Mouse (Mus musculus) heart, embryonic 10.5 days (tissue): ENCODE results near the gene Slc13a3. TPM values are rescaled to one million over a fixed set of nuclear protein-coding genes. Genes with fewer than 3 reads are reported as not detected.

Experiments
- DNase-seq: peaks from one replicate; pipeline ENCODE4 v3.0.0-alpha.2; 2017; ENCODE audit warnings: low spot score
- H3K27ac ChIP-seq: fragments of 300-500 bp; sonication (generic); 2 replicates; pipeline ENCODE4 v1.5.1; 2016; ENCODE audit warnings: mild to moderate bottlenecking
- H3K27me3 ChIP-seq: fragments of 300-500 bp; sonication (generic); 2 replicates; pipeline ENCODE4 v1.6.1; 2016; ENCODE audit warnings: mild to moderate bottlenecking; ENCODE audit not compliant: poor library complexity, insufficient read depth, severe bottlenecking
- H3K36me3 ChIP-seq: fragments of 300-500 bp; sonication (generic); 2 replicates; pipeline ENCODE4 v1.6.1; 2016; ENCODE audit warnings: mild to moderate bottlenecking, moderate library complexity
- H3K4me1 ChIP-seq: fragments of 300-500 bp; sonication (generic); 2 replicates; pipeline ENCODE4 v1.6.1; 2016; ENCODE audit warnings: mild to moderate bottlenecking
- H3K4me3 ChIP-seq: fragments of 300-500 bp; sonication (generic); 2 replicates; pipeline ENCODE4 v1.5.1; 2016; ENCODE audit warnings: mild to moderate bottlenecking, moderate library complexity
- H3K9me3 ChIP-seq: fragments of 300-500 bp; sonication (generic); 2 replicates; pipeline ENCODE4 v1.6.1; 2016; ENCODE audit warnings: mild to moderate bottlenecking, moderate library complexity
- WGBS: fragments of 180-500 bp; shearing (Covaris S2); methylation state at CpG from one replicate; pipeline ENCODE4 v1.1.7; 2016; 5-methylcytosine and 5-hydroxymethylcytosine counted together
- polyA plus RNA-seq: library from polyadenylated mRNA; unstranded; fragments of >200 nt; fragmentation: Nextera tagmentation; extraction: Ambion mirVana; gene quantifications from 2 replicates; pipeline ENCODE4 v1.2.1, GENCODE M21; 2016

Gene Slc13a3
- polyA plus RNA-seq, 1 experiment from 2014 or later, result 0.53 TPM

DNA sequence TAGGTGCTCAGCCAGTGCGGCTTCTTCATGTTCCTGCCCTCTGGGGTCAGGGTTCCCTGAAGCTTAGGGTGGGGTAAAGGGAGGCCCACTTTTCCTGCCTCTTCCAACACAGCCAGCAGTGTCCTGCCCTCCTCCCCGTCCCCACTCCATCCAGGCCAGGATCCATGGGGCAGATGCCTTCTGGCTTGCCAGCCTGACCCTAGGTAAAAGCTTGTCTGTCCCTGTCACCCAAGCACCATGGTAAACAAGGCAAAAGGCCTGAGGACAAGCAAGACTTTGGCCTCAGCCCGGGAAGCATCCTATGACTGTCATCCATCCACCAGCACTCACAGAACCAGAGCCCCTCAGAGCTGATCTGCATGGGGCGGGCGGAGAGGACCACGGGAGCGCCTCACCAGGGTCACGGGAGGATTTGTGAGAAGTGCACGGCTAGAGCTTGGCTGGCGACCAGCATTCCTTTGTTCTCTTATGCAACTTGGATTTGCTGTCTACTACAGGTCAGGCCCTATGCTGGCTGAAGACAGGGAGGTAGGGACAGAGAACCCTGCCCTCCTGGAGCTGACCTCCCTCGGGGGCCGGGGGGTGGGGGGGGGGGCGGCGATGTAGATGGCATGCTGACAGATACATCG is 5.1 kb downstream of the Slc13a3 start:
- Histone ChIP-seq H3K27me3 (peaks cover 51% of the 10 kb centered on the region), H3K4me3 (no peak overlapping the region), H3K9me3 (no peaks in the 10 kb centered on the region), H3K27ac (0 out of 2 replicates have a peak overlapping the region, but pooled peaks have one; percentile 6), H3K4me1 (peaks cover 35% of the 10 kb centered on the region), H3K36me3 (no peaks in the 10 kb centered on the region)
- no peak for DNase-seq
- 60% methylated on average over 15 of the region's 15 CpGs for WGBS

DNA sequence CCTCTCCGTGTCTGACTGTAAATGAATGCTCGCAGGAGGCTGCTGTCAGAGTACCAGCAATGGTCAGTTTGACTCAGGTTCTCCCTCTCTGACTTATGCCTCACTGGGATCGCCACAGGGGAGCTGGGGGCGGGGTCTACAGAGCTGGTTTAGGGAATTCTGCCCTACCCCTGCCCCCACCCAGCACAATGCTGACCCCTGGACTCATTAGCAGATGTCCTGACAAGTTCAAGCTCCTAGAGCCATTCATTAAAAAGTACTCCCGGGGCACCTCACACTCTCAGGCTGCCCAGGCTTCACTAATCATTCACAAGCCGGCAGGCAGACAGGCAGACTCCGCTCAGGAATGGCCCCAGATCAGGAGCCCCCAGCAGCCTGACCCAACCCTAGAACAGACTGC is 13.4 kb downstream of the Slc13a3 start:
- Histone ChIP-seq H3K36me3 (no peaks in the 10 kb centered on the region), H3K27me3 (peaks cover 10% of the 10 kb centered on the region; the same call in 1 of the 2 replicates), H3K27ac (no peak overlapping the region), H3K9me3 (no peaks in the 10 kb centered on the region), H3K4me3 (no peak overlapping the region), H3K4me1 (peaks cover 10% of the 10 kb centered on the region)
- 27% methylated on average over 7 of the region's 7 CpGs for WGBS
- DNase-seq, result no peak

DNA sequence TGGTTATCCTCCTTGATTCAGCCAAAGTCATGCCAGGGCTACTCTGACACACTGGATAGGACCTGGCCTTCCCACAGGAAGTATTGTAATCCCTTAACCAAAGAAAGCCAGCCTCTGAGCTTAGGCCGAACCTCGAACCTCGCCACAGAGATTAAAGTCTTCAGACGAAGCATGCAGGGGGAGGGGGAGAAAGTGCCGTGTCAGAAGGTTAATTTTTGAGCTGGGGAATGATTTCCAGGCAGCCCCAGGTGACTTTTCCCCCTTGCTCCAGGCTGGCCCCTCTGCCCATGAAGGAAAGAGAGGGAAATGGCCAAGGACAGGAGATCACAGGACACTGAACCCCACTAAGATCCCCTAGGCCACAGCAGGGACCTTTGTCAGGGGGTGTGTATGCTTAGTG is 14.8 kb downstream of the Slc13a3 start:
- H3K27me3 ChIP-seq, result peaks cover 10% of the 10 kb centered on the region; the same call in 1 of the 2 replicates
- no peak overlapping the region for H3K27ac ChIP-seq
- 63% methylated on average over 5 of the region's 5 CpGs for WGBS
- H3K4me1 ChIP-seq, result peaks cover 10% of the 10 kb centered on the region
- H3K9me3 ChIP-seq, result no peaks in the 10 kb centered on the region
- H3K4me3 ChIP-seq, result no peak overlapping the region
- DNase-seq, result no peak
- H3K36me3 ChIP-seq, result no peaks in the 10 kb centered on the region

DNA sequence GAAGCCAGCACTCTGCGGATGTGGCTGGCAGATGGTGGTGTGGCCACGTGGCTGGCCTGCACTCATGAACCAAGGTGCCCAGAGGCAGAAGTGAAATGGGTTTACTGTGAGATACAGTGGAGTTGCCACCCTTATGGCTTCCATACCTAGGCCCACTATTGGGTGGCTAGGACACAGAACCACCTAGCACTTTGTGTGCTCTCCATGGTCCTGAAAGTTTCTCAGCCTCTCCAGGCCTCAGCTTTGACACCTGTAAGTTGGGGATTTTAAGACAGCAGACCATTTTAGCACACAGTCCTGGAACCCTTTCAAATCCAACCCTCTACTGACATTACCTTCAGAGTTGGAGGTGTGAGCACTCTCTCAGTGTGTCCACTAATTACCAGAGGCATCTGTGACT is 16.3 kb downstream of the Slc13a3 start:
- Histone ChIP-seq H3K4me3 (no peak overlapping the region), H3K27me3 (peaks cover 5% of the 10 kb centered on the region; the same call in 1 of the 2 replicates), H3K36me3 (no peaks in the 10 kb centered on the region), H3K9me3 (no peaks in the 10 kb centered on the region), H3K27ac (no peak overlapping the region), H3K4me1 (peaks cover 10% of the 10 kb centered on the region)
- 60% methylated on average over 2 of the region's 2 CpGs for WGBS
- DNase-seq, result no peak

DNA sequence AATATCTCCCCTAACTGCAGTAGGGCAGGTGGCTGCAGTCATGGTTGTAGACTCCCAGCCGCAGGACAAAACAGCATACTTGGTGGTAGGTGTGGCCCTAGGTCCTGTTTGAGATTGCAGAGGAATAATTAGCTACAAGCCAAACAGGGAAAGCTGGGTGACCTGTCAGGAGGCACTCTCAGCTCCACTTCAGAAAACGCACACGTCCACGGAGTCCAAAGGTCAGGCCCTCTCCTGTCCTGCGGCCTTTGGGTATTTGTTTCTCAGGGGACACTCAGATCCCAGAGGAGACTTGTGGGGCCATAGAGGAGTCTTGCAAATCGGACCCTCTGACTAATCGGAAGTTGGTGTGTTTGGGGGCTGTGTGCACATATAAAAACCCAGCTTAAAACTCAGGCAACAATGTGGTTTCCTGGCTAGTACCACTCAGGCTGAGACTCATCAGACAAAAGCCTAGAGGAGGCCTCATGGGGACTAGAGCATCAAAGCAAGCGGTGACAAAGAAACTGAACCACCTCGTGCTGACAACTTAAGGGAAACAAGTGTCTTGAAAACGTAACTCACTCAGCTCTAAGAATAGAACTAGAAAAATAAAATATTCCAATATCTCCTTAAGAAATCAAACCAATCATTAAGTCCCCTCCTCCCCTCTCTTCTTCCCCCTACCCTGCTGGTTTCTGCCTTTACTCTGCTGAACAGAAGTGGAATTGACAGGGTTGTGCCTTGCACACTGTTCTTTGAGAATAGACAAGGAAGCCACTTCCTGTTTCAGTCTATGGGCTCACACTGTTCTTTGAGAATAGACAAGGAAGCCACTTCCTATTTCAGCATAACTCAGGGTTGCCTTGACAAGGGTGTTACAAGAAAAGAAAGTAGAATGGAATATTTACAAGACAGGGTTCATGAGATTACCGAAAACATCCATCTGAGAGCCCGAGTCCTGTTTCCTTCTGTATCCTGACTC is 20.0 kb downstream of the Slc13a3 start:
- 76% methylated on average over 12 of the region's 12 CpGs for WGBS
- Histone ChIP-seq H3K27ac (no peak overlapping the region), H3K4me3 (no peak overlapping the region), H3K36me3 (no peaks in the 10 kb centered on the region), H3K9me3 (no peaks in the 10 kb centered on the region), H3K27me3 (peaks cover 8% of the 10 kb centered on the region; the same call in 1 of the 2 replicates), H3K4me1 (no peaks in the 10 kb centered on the region)
- no peak for DNase-seq

DNA sequence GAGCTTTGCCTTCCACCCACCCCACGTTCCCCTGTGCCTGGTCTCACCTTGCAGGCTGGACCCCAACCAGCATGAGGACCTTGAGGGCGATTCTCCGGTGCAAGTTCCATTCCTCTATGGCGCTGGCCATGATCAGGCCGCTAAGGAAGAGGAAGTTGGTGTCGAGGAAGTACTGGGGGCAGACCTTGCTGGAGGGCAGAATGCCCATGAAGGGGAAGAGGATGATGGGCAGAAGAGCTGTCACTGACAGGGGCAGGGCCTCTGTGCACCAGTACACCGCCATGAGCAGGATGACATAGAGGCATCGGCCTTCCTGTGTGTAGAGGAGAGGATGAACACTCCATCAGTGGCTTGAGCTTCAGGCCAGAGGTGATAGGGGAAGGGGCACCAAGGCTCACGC is 24.6 kb downstream of the Slc13a3 start:
- H3K27me3 ChIP-seq, result peaks cover 8% of the 10 kb centered on the region; the same call in 1 of the 2 replicates
- WGBS, result 83% methylated on average over 9 of the region's 9 CpGs
- no peak overlapping the region for H3K27ac ChIP-seq
- DNase-seq, result no peak
- no peaks in the 10 kb centered on the region for H3K36me3 ChIP-seq
- H3K4me1 ChIP-seq, result no peaks in the 10 kb centered on the region
- H3K4me3 ChIP-seq, result no peak overlapping the region
- no peaks in the 10 kb centered on the region for H3K9me3 ChIP-seq

DNA sequence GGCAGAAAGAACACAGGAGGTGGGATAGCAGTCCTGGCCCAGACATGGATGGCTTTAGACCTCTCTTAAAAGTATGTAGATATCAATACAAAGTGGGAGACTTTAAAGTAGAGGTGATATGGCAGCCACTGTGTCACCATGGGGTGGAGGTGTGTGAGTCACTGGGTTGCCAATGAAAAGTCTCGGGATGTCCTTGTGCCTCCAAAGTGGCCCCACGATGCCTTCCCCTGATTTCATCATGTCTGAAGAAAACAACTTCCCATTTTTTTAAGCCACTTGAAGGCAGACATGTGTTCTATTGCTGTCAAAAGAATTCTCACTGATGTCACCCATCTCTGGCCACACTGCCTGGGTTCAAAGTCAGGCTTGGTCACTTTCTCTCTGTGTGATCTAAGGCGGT is 28.2 kb downstream of the Slc13a3 start:
- Histone ChIP-seq H3K4me1 (no peaks in the 10 kb centered on the region), H3K36me3 (no peaks in the 10 kb centered on the region), H3K4me3 (no peak overlapping the region), H3K9me3 (no peaks in the 10 kb centered on the region), H3K27me3 (peaks cover 13% of the 10 kb centered on the region), H3K27ac (no peak overlapping the region)
- WGBS, result 80% methylated on average over 3 of the region's 3 CpGs
- DNase-seq, result no peak

DNA sequence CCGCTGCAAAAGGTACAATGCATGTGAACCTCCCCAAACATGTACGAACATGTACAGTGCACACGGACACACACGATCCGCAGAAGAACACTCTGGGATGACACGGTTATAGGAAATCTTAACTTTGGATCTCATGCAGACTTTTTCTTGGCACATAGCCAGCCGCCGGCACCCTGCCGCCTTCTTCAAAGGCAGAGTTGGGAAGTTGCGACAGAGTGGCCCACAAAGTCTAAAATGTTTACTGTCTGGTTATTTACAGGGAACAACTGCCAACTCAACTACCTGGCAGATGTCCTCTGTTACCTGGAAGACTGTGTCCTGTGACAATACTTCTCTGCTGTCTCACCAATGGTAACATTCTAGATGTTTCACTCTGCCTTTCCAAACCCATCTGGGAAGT is 30.0 kb downstream of the Slc13a3 start:
- Histone ChIP-seq H3K4me1 (0 out of 2 replicates have a peak, but pooled peaks cover 5% of the 10 kb centered on the region), H3K36me3 (no peaks in the 10 kb centered on the region), H3K27me3 (peaks cover 5% of the 10 kb centered on the region), H3K4me3 (no peak overlapping the region), H3K9me3 (no peaks in the 10 kb centered on the region), H3K27ac (no peak overlapping the region)
- 87% methylated on average over 10 of the region's 10 CpGs for WGBS
- DNase-seq, result no peak

DNA sequence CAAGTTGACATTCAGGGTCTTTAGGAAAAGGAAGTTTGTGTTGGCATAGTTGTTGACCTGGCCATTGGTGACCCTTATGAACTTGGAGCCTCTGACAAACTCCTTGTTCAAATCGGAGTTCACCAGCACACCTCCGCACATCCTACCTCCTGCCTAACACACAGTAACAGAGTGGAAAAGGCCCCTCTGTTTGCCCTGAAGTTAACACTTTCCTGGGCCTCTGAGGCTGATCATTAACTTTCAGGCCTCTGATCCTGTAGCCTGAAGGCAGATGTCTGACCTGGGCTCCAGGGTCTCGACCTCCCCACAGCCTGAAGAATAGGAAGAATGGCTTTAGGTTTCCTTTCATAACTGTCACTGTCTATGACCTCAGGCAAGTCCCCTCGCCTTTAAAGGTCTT is 31.4 kb downstream of the Slc13a3 start:
- 70% methylated on average over 4 of the region's 4 CpGs for WGBS
- no peak for DNase-seq
- Histone ChIP-seq H3K36me3 (no peaks in the 10 kb centered on the region), H3K27me3 (peaks cover 5% of the 10 kb centered on the region), H3K4me1 (0 out of 2 replicates have a peak, but pooled peaks cover 5% of the 10 kb centered on the region), H3K9me3 (no peaks in the 10 kb centered on the region), H3K27ac (no peak overlapping the region), H3K4me3 (no peak overlapping the region)

DNA sequence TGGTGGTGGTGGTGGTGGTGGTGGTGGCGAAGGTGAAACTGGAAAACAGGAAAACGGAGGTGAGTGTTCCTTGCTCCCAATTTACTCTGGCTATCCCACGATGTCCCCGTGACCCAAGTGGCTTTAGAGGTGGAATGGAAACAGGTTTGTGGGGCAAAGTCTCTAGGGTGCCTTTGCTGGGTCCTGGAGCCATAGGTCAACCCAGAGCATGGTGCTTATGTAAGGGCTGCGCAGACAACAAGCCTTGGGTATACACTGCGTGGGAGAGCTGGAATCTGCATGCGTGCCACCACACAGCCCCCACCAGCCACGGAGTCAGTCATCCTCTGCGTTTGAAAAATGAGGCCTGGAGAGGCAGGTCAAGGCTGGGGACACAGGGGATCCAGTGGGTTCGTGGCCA is 33.4 kb downstream of the Slc13a3 start:
- Histone ChIP-seq H3K9me3 (no peaks in the 10 kb centered on the region), H3K4me3 (no peak overlapping the region), H3K27ac (no peak overlapping the region), H3K36me3 (no peaks in the 10 kb centered on the region), H3K27me3 (peaks cover 5% of the 10 kb centered on the region), H3K4me1 (0 out of 2 replicates have a peak, but pooled peaks cover 5% of the 10 kb centered on the region)
- no peak for DNase-seq
- WGBS, result 82% methylated on average over 10 of the region's 10 CpGs

DNA sequence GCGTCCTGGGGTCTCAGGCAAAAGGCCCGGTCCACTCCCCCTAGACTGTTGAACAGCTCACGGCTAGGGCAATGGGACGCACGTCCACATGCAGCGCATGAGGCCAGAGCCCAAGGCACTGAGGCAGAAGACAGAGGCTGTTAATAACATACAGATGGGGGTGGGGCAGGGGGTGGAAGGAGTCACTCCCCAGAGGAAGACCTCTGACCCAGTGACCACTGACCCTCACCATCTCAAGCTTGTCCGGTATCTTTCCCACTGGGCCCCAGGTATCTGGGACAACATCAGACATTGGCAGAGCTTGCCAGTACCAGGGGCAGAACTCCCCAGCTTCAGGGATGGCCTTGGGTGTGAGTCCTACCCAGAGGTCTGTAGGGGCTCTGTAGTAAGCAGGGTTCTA is 34.1 kb downstream of the Slc13a3 start:
- WGBS, result 76% methylated on average over 7 of the region's 7 CpGs
- DNase-seq, result no peak
- 0 out of 2 replicates have a peak, but pooled peaks cover 5% of the 10 kb centered on the region for H3K4me1 ChIP-seq
- H3K9me3 ChIP-seq, result no peaks in the 10 kb centered on the region
- no peaks in the 10 kb centered on the region for H3K36me3 ChIP-seq
- H3K27ac ChIP-seq, result no peak overlapping the region
- no peak overlapping the region for H3K4me3 ChIP-seq
- H3K27me3 ChIP-seq, result peaks cover 5% of the 10 kb centered on the region

DNA sequence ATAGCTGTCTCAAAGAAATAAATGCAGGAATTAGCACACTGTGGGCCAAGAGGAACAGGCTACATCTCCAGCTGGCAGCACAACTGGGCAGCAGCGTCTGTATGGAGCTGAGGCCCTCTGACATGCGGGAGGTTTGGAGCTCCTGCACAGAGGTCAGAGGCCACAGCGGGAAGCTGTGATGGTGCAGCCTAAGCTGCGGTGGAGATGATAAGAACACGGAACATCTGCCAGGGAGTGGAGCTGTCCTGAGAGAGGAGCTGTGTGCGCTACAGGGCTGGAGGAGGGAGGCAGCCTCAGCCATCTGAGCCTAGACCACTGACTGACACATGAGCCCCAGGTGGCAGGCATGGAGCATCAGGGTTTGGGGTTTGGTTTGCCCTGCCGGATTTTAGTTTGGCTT is 44.3 kb downstream of the Slc13a3 start:
- WGBS, result 23% methylated on average over 7 of the region's 7 CpGs
- peaks cover 4% of the 10 kb centered on the region; the same call in 1 of the 2 replicates for H3K4me1 ChIP-seq
- no peak overlapping the region for H3K4me3 ChIP-seq
- H3K27me3 ChIP-seq, result peaks cover 28% of the 10 kb centered on the region; the same call in 1 of the 2 replicates
- no peak for DNase-seq
- H3K27ac ChIP-seq, result no peak overlapping the region
- no peaks in the 10 kb centered on the region for H3K36me3 ChIP-seq
- no peaks in the 10 kb centered on the region for H3K9me3 ChIP-seq

DNA sequence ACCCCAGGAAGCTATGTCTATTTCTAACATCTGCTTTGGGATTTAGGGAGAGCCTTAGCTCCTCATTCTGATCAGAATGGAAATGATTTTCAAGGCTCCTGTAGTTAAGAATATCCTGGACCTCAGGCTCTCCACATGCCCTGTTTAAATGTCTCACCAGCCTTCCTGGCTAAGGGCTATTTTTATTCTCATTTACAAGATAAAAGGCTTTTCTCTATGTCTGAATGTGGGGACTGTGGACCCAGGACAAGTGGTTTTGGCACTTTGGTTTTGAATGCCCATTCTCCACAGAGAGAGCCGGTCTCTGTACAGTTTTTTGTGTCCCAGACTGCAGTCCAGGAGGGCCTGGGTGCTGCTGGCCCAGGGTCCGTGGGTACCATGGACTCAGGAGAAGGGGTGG is 52.8 kb downstream of the Slc13a3 start:
- no peak overlapping the region for H3K4me3 ChIP-seq
- peaks cover 37% of the 10 kb centered on the region for H3K4me1 ChIP-seq
- 0 out of 2 replicates have a peak, but pooled peaks cover 5% of the 10 kb centered on the region for H3K27me3 ChIP-seq
- DNase-seq, result no peak
- H3K9me3 ChIP-seq, result no peaks in the 10 kb centered on the region
- WGBS, result 72% methylated on average over 2 of the region's 2 CpGs
- H3K36me3 ChIP-seq, result no peaks in the 10 kb centered on the region
- no peak overlapping the region for H3K27ac ChIP-seq
